Mouse (Mus musculus) fibroblast of lung, adult 2 months (primary cell): ENCODE data around the gene Cebpa.

Experiments used
- DNase-seq: peaks from one replicate; pipeline ENCODE4 v3.0.0-alpha.2; 2011; ENCODE audit warnings: low read depth

Cebpa gene

GRCm38 (mm10) chr7:35118841-35119413 lies at the start of gene Cebpa:
Gene Cebpa (plus strand): TSS chr7:35119293.
- peak; percentile 88 for DNase-seq

- DNase-seq: peak; percentile 73
Observed at GRCm38 (mm10) chr7:35076645-35077044, 42.4 kb upstream of the Cebpa start.

- DNase-seq: peak; percentile 74
Observed at GRCm38 (mm10) chr7:35080843-35081338, 38.2 kb upstream of the Cebpa start.

DNA sequence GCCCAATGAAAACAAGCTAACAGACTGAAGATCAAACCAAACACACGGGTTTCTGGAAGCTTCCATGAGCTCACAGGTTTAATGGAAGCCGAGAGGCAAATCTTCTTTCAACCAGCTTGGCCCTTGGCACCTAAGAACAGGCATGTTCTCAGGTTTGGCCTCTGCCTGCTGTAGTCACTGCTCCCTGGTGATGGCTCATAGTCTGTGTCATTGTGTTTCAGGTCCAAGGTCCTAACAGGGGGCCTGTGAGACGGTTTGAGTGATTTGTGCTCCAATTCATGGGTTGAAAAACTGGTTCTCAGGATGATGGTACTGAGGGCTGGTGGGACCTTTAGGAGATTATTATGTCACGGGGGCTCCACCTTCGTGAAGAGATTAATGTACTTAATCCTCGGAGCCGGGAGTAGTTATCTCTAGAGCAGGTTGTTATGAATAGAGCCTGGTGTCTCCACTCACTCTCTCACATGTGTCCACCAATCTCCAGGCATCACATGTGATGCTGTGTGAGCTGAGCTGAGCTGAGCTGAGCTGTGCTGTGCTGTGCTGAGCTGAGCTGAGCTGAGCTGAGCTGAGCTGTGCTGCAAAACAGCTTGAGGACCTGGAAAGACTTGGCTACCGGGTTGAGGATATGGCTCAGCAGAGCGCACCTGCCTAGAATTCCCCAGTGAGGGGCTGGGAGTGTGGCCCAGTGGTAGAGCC lies 37.5 kb upstream of the Cebpa start:
- no peak for DNase-seq

GRCm38 (mm10) chr7:35084565-35085360 lies 34.3 kb upstream of the Cebpa start:
- no peak for DNase-seq

DNA sequence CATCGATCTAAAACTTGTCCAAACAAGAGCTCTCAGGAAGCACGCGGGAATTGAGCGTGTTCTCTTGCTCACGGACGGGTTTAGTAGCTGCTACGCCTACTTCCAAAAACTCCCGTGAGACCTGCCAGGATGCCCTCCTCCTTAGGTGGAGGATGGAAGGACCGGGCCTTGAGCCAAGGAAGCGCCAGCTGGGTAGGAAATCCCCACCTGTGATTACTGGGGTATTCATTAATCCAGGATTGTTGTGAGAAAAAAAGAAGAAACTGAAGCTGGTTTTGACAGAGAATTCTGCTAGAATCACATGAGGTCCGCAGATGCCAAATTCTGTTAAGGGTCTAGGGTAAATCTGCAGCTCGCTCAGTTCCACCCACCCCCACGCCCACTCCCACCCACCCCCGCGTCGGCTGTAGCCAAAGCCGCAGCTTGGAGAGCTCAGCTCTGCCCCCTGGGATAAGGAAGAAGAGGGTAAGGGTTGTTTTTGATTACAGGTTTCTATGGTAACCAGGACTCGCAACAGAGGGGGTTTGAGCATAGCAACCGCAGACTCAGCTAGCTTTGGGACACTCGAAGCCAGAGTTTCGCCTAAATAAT lies 32.7 kb upstream of the Cebpa start:
- DNase-seq: no peak

DNA sequence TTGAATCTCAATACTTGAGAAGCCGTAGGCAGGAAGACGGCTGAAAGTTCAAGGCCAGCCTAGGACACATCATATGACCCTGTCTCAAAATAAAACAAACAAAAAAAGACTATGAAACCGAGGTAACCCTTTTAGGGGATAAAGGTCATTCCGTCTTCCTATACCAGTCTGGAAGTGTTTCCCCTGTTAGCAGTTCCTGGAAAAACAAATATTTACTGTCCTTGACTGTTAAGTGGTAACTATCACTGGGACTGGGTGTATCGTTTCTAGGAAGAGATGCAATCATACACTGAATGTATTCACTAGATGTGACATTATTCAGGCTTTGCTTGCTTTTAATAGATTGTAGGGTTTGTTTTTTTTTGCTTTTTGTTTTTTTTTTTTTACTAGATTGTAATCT lies 28.5 kb upstream of the Cebpa start:
- DNase-seq: no peak

- no peak for DNase-seq
Observed at GRCm38 (mm10) chr7:35094975-35095678, 24.0 kb upstream of the Cebpa start.

DNA sequence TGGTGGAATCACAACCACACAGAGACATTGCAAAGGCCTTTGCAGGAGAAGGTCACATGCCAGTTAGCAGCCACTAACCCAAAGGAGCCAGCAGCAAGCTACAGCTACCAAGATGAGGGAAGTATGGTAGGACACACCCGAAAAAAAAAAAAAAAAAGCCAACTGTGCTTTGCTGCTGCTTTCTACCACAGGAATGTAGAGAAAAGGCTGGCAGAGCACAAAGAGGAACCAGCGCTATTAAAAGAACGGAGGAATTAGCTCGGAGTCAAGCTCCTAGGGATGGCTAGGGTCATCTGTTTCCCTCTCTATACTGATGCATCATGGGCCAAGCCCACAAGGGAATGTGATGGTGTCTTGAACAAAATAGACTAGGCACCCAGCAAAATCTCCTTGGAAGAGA lies 20.3 kb upstream of the Cebpa start:
- DNase-seq: no peak

DNA sequence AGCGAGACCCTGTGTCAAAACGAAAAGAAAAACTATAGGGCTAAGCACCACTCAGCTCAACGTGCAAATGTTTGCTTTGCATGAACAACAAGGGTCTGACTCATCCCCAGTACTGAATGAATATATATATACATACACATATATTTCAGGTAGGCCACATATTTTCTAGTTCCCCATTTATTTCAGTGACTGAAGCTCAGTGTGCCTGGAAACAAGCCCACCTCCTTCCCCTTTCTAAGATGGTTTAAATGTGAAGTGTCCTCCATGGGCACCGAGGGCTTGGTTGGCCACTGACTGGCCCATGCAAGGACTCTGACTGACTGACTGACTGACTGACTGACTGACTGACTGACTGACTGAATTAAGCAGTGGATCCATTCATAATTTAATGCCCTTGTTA lies 19.6 kb upstream of the Cebpa start:
- DNase-seq: no peak

DNA sequence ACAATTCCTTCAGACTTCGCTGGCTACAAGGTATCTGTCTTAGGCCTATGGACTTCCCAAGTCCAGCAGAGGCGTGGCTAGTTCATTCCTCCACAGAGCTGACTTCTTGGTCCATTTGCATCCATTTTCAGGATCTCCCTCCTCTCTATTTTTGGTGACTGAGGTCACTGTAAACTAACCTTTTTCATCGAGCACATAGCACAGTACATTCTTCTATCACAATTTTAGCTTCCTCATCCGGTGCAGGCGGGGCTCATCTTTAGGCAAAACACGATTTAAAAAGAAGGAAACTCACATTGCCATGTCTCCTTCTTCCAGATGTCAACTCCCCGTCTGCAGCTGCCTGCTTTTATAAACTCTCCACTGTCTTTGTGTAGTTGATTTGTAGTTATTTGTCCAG lies 12.5 kb upstream of the Cebpa start:
- DNase-seq: no peak

DNA sequence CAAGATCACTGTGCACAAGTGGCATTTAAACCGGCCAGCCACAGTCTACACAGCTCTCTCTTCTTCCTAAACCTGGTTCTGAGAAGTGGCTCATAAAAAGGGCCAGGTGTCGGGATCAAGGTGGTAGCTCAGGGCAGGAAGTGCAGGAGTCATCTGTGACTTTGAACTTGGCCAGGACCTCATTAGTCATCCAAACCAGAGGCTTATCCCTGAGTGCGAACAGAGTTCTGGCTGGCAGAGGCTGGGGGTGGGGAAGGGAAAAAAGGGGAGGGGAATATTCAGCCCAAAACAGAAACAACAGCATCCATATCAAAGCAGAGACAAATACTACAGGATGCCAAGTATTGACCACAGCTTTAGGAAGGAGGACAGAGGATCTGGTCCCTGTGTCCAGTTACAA lies 11.5 kb upstream of the Cebpa start:
- DNase-seq: no peak

DNA sequence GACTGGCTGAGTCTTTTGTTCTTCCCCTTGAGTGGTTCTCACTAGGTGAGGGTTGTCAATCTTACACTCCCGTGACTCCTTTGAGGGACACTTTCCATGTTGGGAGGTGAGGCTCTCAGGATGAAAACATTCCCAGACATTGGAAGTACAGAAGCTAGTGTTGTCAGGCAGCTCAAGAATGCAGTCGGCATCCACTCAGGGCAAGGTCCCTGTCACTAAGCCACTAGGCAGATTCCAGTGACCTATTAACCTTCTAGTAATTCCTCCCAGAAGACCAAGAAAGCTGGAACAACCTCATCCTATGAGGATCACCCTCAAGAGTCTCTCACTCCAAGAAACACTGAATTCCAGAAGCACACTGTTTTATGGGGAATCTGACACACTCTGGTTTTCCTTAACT lies 11.0 kb upstream of the Cebpa start:
- DNase-seq: no peak

DNA sequence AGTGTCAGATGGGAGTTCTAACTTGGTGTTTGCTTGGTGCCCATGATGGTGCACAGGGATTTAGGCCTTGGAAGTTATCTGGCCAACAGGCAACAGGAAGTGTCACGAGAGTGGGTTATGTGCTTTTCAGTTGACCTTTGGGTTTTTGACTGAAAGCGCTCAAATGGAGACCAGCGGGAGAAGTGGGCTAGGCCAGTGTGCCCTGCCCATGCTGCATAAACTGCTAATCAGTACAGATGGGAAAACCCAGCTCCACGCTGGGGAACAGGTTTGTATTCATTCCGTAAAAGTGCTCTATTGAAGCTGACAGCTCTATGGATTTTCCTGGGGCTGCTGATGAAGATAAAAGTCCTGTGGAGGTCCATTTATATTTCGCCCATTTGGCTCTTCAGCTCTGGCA lies 10.4 kb upstream of the Cebpa start:
- DNase-seq: no peak

DNA sequence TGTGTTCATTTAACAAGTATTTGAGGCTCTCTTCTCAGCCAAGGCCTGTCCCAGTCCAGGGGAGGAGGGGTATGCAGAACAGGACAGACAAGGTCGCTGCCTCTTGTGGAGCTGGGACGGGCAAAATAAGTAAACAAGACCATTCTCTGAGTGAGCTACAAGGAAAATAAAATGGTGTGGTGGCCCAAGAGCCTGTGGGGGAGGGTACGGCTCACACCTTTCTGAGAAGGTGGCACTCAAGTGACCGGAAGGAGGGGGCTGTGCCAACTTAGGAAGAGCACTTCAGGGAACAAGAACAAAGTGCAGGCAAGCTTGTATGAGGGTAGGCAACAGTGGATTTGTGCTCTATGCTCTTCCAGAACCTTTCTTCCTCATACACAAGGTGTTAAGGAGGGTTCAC lies 6.0 kb upstream of the Cebpa start:
- DNase-seq: no peak

GRCm38 (mm10) chr7:35113721-35114120 lies 5.4 kb upstream of the Cebpa start:
- no peak for DNase-seq

DNA sequence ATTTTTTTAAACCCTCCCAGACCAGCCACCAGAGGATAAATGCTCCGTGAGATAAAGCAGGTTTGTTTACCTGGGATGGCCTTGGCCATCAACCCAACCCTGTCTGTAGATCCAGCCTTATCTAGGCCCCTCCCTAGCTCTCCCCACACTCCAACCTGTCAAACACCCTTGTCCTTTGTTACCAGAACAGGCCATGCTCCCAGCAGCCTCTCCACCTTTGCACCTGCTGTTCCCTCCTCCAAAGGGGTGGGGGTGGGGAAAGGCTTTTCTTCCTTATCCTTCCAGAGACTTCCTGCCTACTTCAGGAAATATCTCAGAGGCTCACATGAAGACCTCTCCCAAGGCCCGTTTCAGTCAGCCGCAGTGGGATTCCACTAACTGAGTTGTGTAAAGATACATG lies 2.6 kb upstream of the Cebpa start:
- no peak for DNase-seq

- no peak for DNase-seq
Observed at GRCm38 (mm10) chr7:35117052-35117451, 2.0 kb upstream of the Cebpa start.

DNA sequence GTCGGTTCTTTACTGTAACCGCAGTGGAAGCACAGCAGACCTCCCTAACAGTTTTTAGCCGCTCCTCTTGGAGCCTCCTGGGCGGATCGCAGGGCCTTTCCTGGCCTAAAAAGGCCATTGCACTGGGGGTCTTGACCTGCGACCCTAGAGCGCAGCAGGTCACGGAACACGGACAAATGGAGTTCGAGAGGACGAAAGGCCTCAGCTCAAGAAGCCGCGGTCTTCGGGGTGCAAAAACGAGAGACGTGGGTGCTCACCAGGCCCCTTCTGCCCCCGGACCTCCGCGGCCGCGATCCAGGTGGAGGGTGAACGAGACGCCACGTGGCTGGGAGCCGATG lies 1.4 kb upstream of the Cebpa start:
- no peak for DNase-seq

GRCm38 (mm10) chr7:35118099-35118781 lies 853 bp upstream of the Cebpa start:
- peak; percentile 36 for DNase-seq

- DNase-seq: no peak
Observed at GRCm38 (mm10) chr7:35119506-35120145, 533 bp downstream of the Cebpa start.
